Mouse (Mus musculus) frontal cortex, adult 2 months (tissue): ENCODE results near the gene Kdm6b. TPM values are rescaled to one million over a fixed set of nuclear protein-coding genes. Genes with fewer than 3 reads are reported as not detected.

Source experiments
- DNase-seq, 2 experiments: peaks; one replicate each; pipeline ENCODE4 v3.0.0; 2022; ENCODE audit warnings: low spot score in 1 of 2; ENCODE audit errors: extremely low spot score in 1 of 2
- polyA plus RNA-seq: library from polyadenylated mRNA; depleted of rRNA; stranded (reverse); fragments of >200 nt; gene quantifications from 2 replicates; pipeline ENCODE4 v1.2.3, GENCODE M21; 2012; rRNA removed

Kdm6b gene
- polyA plus RNA-seq, 1 experiment, result 12.7 TPM

- DNase-seq, result peak in 1 of 2 experiments; percentile 20
Measured at GRCm38 (mm10) chr11:69368356-69369214, 44.9 kb downstream of the Kdm6b start.

DNA sequence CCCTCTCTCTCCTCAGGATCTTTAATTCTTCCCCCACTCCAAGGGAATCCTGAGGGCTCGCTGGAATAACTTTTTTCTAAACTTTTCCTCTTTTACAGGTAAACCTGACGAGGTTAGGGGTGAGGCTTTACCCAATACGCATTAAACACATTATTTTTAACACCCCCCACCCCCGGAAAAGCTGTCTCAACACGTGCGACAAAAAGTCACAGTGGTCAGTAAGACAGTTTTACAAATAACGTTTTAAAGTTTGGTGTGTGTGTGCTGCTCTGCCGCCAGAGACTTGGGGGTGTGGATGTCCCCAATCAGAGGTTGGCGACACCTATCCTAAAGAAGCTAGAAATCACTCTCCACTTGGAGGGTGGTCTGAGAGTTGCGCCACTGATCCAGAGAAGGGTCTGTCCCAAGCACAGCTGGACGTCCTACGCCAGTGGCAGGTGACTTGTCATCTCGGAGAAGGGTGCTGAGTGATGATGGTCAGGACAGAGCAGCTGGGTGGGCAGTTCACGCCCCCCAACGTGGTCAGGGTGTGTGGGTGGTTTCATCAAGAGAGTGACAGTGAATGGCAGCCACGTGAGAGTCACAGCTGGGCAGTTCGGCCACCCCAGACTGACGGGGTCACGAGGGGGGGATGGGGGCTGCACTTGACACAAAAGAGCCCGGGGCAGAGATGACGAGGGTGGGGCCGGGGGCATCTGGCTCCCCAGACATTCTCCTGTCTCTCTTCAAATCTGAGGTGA, 45.7 kb downstream of the Kdm6b start:
- DNase-seq, result peak; percentile 15 to 30

GRCm38 (mm10) chr11:69366855-69367615, 46.4 kb downstream of the Kdm6b start:
- DNase-seq, result peak; percentile 45 to 64

DNA sequence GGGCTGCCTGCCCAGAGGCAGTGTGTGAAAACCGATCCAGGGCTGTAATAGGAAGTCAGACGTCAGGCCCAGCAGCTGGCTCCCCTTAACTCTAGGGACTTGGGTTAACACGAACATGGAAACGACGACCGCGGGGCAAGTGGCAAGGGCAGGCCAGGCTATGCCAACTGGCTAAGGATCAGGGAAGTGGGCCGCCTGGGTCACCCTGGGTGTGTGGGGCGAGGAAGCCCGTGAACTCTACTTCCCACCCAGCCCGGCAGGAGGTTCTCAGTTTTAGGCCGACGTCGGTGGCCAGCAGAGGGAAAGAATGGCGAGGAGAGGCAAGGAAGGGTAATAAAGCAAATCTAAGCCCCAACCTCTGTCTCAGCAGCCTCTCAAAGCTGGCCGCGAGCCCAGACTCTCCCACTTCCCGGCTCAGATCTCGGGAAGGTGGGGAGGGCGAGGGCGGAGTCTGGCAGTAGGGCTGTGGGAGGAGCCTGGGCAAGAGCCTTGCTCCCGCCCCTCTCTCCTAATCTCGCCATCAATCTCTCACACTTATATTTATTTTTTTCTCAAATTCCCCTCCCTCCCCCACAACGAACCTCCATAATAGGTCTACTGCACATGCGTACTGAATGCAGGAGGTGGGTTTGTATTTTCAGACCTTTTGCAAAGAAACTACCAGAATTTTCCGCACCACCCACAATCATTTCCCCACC, 47.2 kb downstream of the Kdm6b start:
- DNase-seq, result peak; percentile 93 to 96

DNA sequence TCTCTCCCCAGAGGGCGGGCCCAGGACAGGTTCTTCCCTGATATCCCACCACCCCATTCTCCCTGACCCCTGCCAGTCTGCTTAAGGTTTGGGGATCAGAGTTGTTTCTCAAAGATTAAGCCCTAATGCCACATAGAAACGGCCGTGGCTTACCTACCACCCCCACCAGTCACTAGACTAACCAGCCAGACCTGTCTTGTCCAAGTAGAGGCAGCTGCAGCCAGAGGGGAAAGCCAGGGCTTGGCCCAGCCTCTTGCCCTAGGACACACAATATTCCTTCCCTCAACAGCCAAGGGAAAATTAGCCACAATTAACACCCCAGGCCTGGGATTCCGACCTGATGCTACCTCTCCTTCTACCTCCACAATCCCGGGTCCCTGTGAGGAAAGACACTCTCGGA, 47.8 kb downstream of the Kdm6b start:
- DNase-seq, result no peak

DNA sequence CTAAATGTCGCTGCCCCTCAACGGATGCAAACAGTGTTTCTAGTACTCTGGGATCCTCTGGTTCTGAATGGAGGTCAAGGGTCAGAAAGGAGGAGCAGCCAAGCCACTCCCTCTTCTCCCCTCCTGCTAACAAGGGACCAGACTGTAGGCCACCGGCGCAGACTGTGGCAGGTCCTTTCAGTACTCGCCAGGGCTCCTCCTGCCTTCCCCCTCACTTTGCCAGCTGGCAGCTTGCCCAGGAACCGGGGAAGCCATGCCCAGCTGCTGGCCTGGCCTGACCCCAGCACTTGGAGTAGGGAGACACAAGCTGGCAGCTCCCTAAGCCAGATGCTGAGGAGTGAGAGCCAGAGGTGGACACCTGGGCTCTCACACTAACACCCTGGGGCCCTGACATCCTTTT, 48.6 kb downstream of the Kdm6b start:
- peak; percentile 88 to 92 for DNase-seq

DNA sequence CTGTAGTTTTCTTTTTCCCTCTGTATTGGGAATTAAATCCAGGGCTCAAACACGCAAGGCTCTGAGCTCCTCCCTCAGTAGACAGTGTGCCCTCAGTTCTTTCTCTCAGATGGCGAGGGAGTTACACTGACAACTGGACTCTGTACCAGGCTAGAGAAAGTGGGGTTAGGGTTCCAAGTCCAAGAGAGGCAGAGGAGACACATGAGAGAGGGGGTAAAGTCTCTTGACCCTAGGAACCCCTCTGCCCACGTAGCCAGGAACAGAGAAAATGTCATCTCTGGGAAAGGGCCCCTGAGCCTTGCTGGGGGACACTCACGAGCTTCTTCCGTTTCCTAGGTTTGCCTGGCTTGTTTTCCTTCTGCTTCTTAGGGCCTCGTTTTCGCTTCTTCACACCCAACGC, 49.1 kb downstream of the Kdm6b start:
- no peak for DNase-seq

DNA sequence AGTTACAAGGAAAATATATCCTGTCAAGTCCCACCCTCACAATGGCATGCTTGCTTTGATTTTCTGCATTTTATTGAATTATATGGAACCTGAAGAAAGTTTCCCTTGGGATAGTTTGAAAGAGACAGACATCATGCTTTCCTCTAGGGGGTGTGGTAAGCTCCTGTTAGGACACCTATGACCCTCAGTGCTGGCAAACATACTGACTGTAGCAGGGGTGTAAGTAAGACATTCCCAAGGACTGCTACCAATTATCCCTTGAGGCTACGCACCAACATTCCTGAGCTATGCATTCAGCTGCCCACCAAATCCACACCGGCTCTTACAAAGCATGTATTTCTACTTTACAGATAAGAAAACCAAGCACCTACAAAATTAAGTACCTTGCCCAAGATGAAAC, 51.0 kb downstream of the Kdm6b start:
- no peak for DNase-seq

- DNase-seq, result no peak
Measured at GRCm38 (mm10) chr11:69362021-69362420, 51.5 kb downstream of the Kdm6b start.

GRCm38 (mm10) chr11:69357690-69358089, 55.8 kb downstream of the Kdm6b start:
- no peak for DNase-seq

- DNase-seq, result no peak
Measured at GRCm38 (mm10) chr11:69356544-69356943, 56.9 kb downstream of the Kdm6b start.

Other genes with a start within 250 kb of the Kdm6b start
- gene Alox8, start 215.8 kb downstream of the Kdm6b start, polyA plus RNA-seq, result 1.6 and 1.8 TPM in 2 replicates
- gene Gucy2e, start 176.6 kb downstream of the Kdm6b start, polyA plus RNA-seq, result 0.92 and 1.00 TPM in 2 replicates
- 27.8 and 31.3 TPM in 2 replicates for gene Cntrob, start 89.9 kb downstream of the Kdm6b start, polyA plus RNA-seq
- gene Trappc1, start 89.7 kb downstream of the Kdm6b start, polyA plus RNA-seq, result 73.4 and 85.0 TPM in 2 replicates
- 105 and 109 TPM in 2 replicates for gene Kcnab3, start 87.4 kb downstream of the Kdm6b start, polyA plus RNA-seq
- gene Rnf227, start 73.2 kb downstream of the Kdm6b start, polyA plus RNA-seq, result 130 and 138 TPM in 2 replicates
- gene Chd3, start 44.3 kb downstream of the Kdm6b start, polyA plus RNA-seq, result 374 and 399 TPM in 2 replicates
- gene Naa38, start 18.2 kb downstream of the Kdm6b start, polyA plus RNA-seq, result 179 and 182 TPM in 2 replicates
- gene Cyb5d1, start 18.0 kb downstream of the Kdm6b start, polyA plus RNA-seq, result 34.2 and 35.7 TPM in 2 replicates
- 4.1 and 4.6 TPM in 2 replicates for gene Tmem88, start 15.4 kb downstream of the Kdm6b start, polyA plus RNA-seq
- 2.7 and 4.6 TPM in 2 replicates for gene Dnah2, start 135.4 kb upstream of the Kdm6b start, polyA plus RNA-seq
- gene Efnb3, start 146.5 kb upstream of the Kdm6b start, polyA plus RNA-seq, result 78.4 and 80.4 TPM in 2 replicates
- 12.2 and 12.9 TPM in 2 replicates for gene Wrap53, start 166.6 kb upstream of the Kdm6b start, polyA plus RNA-seq
- gene Trp53, start 166.7 kb upstream of the Kdm6b start, polyA plus RNA-seq, result 36.7 and 38.4 TPM in 2 replicates
- 324 and 357 TPM in 2 replicates for gene Atp1b2, start 192.3 kb upstream of the Kdm6b start, polyA plus RNA-seq
- gene Shbg, start 204.2 kb upstream of the Kdm6b start, polyA plus RNA-seq, result 0.11 and 0.16 TPM in 2 replicates
- gene Sat2, start 208.3 kb upstream of the Kdm6b start, polyA plus RNA-seq, result 20.3 and 26.3 TPM in 2 replicates
- gene Fxr2, start 219.3 kb upstream of the Kdm6b start, polyA plus RNA-seq, result 136 and 154 TPM in 2 replicates
- gene Sox15, start 241.6 kb upstream of the Kdm6b start, polyA plus RNA-seq, result 0.34 TPM in 1 of 2 replicates, not detected in the other
- 104 and 113 TPM in 2 replicates for gene Mpdu1, start 249.0 kb upstream of the Kdm6b start, polyA plus RNA-seq